Mouse (Mus musculus) adrenal gland, adult 8-10 months (tissue): ENCODE measurements around the gene Fancc. TPM values are rescaled to one million over a fixed set of nuclear protein-coding genes. Genes with fewer than 3 reads are reported as not detected.

Experiments used
- DNase-seq: peaks from one replicate; pipeline ENCODE4 v3.0.0; 2022
- microRNA-seq, 2 experiments: library from miRNA; unstranded; fragments of <30 nt; microRNA quantifications; one replicate each; pipeline ENCODE4 v1.2.0; 2022
- total RNA-seq, 4 experiments: library from RNA; stranded (reverse); gene quantifications; 2 replicates each; pipeline ENCODE4 v1.2.4; 2022

The Fancc gene
- total RNA-seq, 4 experiments from 2014 or later: 11.8 to 15.2 (median 13.1) TPM

DNA sequence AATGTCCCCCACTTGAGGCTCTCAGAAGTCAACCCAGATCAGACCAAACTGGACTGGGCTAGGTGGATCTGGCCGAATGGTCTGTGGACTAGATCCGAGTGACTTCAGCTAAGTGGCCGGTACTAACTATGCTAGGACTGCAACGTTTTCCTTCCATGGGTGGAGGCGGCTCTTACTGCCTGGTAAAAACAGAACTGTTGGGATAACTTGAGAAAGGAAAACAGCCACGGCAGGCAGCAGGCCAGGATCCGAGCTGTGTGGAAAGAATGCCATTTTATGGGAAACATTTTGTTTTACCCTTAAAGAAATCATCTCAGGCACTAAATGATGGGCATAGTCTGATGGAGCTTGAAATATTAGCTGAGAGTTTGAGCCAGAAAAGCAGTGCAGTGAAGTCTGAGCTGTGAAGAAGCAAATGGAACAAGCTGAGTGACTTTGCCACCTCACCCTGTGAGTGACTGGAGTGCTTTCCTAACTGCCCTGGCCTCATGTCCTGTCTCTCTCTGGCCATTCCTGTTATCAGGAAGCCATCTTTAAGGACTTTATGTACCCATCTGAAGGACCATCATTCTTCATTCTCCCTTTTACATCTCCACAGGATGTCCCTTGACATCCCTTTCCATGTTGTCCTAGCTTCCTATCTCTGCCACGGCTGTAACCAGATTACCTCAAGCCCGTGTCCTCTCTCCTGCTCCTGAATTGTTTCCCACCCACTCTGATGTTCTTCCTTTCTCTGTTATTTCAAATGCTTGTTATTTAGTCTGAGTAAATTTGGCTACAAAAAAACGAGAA, 254.5 kb downstream of the Fancc start:
- DNase-seq: no peak

DNA sequence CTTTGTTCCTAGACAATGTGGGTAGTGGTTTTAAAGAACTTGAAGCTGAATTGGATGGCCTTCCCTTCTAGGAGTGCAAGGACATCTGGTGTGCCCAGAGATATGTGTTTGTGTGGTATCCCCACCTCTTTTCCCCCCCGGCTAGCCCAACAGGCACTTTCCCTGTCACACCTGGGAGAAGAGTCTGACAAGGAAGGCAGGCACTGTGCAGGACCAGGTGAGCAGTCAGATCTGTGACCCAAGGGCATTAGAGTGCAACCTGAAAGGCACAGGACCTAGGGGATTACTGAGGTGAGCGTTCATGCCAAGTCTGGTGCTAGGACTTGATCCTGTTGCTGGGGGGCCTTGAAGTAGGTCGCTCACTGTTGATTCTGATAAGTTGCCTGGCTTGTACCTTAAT, 255.4 kb downstream of the Fancc start:
- no peak for DNase-seq

DNA sequence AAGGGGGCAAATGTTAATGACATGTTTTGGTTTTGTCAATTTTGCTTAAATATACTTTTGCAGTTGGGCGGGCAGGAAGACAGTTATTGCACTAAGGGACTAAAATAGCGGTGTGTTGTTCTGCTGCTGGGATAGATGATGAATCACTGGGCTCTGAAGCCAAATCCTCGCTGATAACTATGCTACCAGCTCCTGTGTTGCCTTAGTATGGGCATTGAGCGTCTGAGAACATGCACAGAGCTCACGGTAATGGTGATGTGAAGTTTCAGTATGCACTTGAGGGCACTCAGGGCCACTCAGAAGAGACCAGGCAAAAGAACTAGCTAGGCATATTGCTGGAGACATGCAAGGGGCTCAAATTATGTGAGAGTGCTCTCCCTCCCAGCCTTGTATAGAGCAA, 256.2 kb downstream of the Fancc start:
- DNase-seq: no peak

DNA sequence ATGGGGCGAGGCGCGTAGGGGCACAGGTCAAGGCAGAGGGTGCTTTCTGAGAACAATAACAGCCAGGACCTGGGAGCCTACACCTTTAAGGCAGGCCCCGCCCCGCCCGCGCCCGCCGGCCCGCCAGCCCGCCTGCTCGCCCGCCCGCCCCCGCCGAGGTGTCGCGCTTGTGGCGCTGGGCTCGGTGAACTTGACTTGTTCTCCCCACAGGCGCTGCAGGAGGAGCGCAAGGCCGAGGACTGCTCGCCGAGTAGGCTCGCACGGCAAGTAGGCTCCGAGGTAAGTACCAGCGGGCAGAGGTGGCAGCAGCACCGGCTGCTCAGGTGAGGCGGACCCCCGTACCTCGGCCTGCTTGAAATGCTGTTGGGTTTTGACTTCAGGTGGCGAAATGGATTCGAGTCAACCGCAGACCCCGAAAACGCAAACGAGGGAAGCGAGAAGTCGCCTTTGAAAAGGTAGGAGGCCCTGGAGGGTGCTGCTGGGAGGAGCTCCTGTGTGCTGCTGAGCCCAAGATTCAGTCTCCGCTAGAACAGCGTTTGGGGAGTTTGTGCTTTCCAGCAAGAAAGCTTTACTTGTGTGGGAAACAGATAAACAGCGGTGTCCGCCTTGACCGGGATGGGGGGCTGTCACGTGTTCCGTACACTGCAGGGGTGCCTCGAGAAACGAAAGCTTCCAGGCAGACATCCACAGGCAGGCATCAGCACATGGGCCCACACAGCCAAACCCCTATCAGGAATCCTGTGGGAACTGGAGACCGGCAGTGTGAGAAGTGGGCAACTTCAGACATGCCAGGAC, 257.0 kb downstream of the Fancc start:
- DNase-seq: peak; percentile 77

DNA sequence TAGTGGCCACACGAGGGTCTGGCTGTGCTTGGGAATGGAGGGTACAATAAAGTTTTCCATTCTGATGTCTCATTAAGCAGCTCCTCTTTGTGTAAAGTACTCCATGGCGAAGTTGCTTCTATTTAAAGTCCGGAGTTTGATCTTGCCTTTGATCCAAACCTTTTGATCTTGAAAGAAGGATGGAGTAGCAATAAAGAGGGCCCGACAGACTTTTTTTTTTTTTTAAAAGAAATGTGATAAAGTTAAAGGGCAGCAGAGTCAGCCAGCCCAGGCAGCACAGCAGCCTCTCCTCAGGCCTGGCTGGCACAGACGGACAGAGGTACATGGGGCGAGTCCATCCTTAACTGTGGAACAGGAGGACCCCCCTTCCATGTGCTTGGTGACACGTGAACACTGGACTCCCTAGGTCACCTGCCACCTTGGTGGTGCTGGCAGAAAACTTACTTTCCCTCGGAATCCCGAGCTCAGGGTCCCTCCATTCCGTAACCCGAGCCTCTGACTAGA, 257.7 kb downstream of the Fancc start:
- DNase-seq: no peak

DNA sequence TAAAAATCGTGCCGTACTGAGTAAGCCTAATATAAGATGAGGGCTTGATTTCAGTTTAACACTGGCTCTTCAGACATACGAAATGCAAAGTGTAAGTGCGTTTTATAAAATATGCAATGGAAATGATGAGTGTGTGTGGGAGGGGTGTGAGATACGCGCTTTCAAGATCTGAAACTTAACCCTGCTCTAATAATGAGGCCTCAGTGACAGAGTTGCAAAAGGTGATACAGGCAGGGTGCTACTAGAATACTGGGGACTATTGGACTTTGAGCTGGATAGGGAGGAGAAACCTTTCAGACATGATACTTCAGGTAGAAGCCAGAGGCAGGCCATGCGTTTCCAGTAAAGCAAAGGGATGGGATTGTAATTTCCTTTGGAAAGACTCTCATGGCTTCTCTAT, 259.0 kb downstream of the Fancc start:
- DNase-seq: no peak

DNA sequence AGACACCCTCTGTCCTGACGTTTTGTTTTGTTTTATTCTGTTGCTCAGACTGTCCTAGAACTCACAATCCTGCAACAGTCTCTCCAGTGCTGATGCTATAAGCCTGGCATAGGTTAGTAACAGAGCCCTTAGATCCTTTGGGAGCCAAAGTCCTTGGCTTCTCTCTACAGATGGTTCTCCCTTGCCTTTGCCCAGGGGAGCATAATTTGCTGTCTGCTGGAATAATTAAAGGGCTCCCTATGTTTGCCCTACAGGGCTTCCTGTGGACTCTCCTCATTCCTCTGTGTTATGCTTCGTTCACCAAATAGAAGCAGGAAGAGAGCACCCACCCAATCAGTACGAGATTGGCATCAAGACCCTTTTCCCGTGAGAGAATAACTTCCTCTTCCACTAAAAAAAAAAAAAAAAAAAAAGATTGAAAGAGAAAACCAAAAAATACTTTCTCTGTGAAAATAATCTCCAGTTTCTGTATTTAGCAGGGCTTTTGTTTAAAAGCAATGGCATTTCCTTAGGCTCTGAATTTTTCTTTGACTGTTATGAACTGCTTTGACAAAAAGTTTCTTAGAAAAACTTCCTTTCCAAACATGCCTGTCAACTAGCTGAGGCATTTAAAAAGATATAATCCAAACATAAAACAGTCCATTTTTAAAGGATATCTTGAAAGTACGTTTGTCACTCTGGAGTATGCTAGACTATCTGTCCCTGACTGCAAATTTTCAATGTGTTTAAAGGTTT, 260.8 kb downstream of the Fancc start:
- DNase-seq: no peak

DNA sequence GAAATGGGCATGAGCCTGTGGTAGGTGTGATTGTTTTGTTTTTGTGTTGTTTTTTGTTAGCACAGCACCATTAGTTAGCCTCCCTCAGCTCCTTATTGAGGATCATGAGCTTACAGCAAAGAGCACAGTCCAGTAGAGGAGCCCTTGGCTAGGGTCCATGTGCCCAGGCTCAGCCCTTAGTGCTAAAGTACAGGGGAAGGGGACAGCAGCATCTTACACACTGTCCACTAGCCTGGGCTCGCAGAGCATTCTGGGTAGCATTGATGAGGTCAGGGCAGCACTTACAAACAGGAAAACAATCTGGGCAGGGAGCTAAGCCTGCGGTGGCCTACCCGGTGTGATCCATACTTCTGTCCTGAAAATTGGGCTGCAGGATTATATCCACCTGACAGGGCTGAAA, 261.5 kb downstream of the Fancc start:
- DNase-seq: no peak

Small RNA genes within 50 kb of the gene (microRNA-seq; reads per million reads assigned to microRNA genes)
- gene Mir23b (37,979 to 39,036 reads per million in 2 experiments), gene Mir24-1 (0 reads per million in 2 experiments), gene Mir27b (3,640 to 6,214 reads per million in 2 experiments), gene Mir3074-1 (0 reads per million in 2 experiments)

Other genes starting within 250 kb of the Fancc start
- gene Ptch1, start 76.3 kb upstream of the Fancc start, total RNA-seq: 10 to 100 TPM; 61.8 to 83.5 (median 72.3) TPM